In genomic region chr6:117687045-117687444, GRCm38 (mm10) we compare ENCODE assay signal across 8 mouse cellular contexts.
A peak's percentile ranks its signal among the peaks of the same experiment; 100 is the strongest.
DNase-seq lines count a peak whose midpoint lies in the region.

No protein-coding gene starts in this region.

- DNase-seq in heart, adult 18-20 months: peak; percentile 36 to 74
- no peak for DNase-seq in heart, embryonic 10.5 days (ENCODE audit: low spot score)
- DNase-seq in B cell, adult 2 months: peak; percentile 61 to 63
- peak; percentile 3 for DNase-seq in c-Kit-negative CD71-positive TER-119-positive erythroid progenitor cells, embryonic 14.5 days (ENCODE audit: low read depth, low spot score)
- peak; percentile 6 to 15 for DNase-seq in lung, adult 18-20 months
- peak; percentile 23 for DNase-seq in thymus, postnatal 0 days (ENCODE audit: low spot score)
- DNase-seq in layer of hippocampus, postnatal 36 days: no peak
- DNase-seq in forebrain, embryonic 10.5 days (ENCODE audit: extremely low spot score, low spot score): no peak

- no peaks in the 10 kb centered on the region for H3K27me3 ChIP-seq in heart, embryonic 10.5 days (ENCODE audit: insufficient read depth, poor library complexity, severe bottlenecking)
- no peaks in the 10 kb centered on the region for H3K27me3 ChIP-seq in forebrain, embryonic 10.5 days (ENCODE audit: poor library complexity, severe bottlenecking)

- no peak overlapping the region for H3K27ac ChIP-seq in heart, embryonic 10.5 days
- H3K27ac ChIP-seq in forebrain, embryonic 10.5 days: no peak overlapping the region

- H3K9me3 ChIP-seq in heart, embryonic 10.5 days: no peaks in the 10 kb centered on the region
- no peaks in the 10 kb centered on the region for H3K9me3 ChIP-seq in forebrain, embryonic 10.5 days

- no peaks in the 10 kb centered on the region for H3K4me1 ChIP-seq in heart, embryonic 10.5 days
- H3K4me1 ChIP-seq in forebrain, embryonic 10.5 days: 0 out of 2 replicates have a peak, but pooled peaks cover 5% of the 10 kb centered on the region

- WGBS in heart, embryonic 10.5 days: 81% methylated on average over 2 of the region's 2 CpGs
- WGBS in forebrain, embryonic 10.5 days: 89% methylated on average over 2 of the region's 2 CpGs

- no peaks in the 10 kb centered on the region for H3K36me3 ChIP-seq in heart, embryonic 10.5 days
- H3K36me3 ChIP-seq in forebrain, embryonic 10.5 days (replicated peaks): no peaks in the 10 kb centered on the region

- H3K4me3 ChIP-seq in heart, embryonic 10.5 days: no peak overlapping the region
- H3K4me3 ChIP-seq in forebrain, embryonic 10.5 days: no peak overlapping the region

Comparison
In these comparisons a context has a peak if more than half of its experiments do, and no peak if none do; other contexts are left out.
1. DNase-seq: peak in heart, adult 18-20 months (2 of 2), B cell, adult 2 months (2 of 2), c-Kit-negative CD71-positive TER-119-positive erythroid progenitor cells, embryonic 14.5 days (single experiment), lung, adult 18-20 months (2 of 2) and thymus, postnatal 0 days (single experiment); none in heart, embryonic 10.5 days (single experiment), layer of hippocampus, postnatal 36 days (0 of 2) and forebrain, embryonic 10.5 days (single experiment).